Mouse (Mus musculus) neural tube, embryonic 15.5 days (tissue): ENCODE measurements around the gene Acoxl. TPM values are rescaled to one million over a fixed set of nuclear protein-coding genes. Genes with fewer than 3 reads are reported as not detected.
"Not testable (repeated sequence)": the region's sequence is repeated elsewhere in the genome, so short reads cannot be mapped to it uniquely, and the experiment has no call there.

Experiments
- ATAC-seq: fragments of 200-750 bp; cut with Nextera tagmentation; 2 replicates; pipeline ENCODE4 v1.8.0; 2017; ENCODE audit warnings: mild to moderate bottlenecking, moderate TSS enrichment, moderate library complexity; ENCODE audit not compliant: low FRiP score
- H3K27ac ChIP-seq: fragments of 300-500 bp; sonication (generic); replicated peaks from 2 replicates; pipeline ENCODE4 v1.5.1; 2015; ENCODE audit warnings: mild to moderate bottlenecking, inconsistent platforms
- H3K27me3 ChIP-seq: fragments of 300-500 bp; sonication (generic); replicated peaks from 2 replicates; pipeline ENCODE4 v1.6.1; 2015; ENCODE audit warnings: inconsistent platforms
- H3K36me3 ChIP-seq: fragments of 300-500 bp; sonication (generic); 2 replicates; pipeline ENCODE4 v1.6.1; 2015; ENCODE audit warnings: inconsistent platforms
- H3K4me1 ChIP-seq: fragments of 300-500 bp; sonication (generic); 2 replicates; pipeline ENCODE4 v1.6.1; 2015; ENCODE audit warnings: inconsistent platforms
- H3K4me2 ChIP-seq: fragments of 300-500 bp; sonication (generic); 2 replicates; pipeline ENCODE4 v1.6.1; 2015; ENCODE audit warnings: inconsistent platforms, mild to moderate bottlenecking, moderate library complexity
- H3K4me3 ChIP-seq: fragments of 300-500 bp; sonication (generic); replicated peaks from 2 replicates; pipeline ENCODE4 v1.5.1; 2015; ENCODE audit warnings: mild to moderate bottlenecking, inconsistent platforms
- H3K9ac ChIP-seq: fragments of 300-500 bp; sonication (generic); replicated peaks from 2 replicates; pipeline ENCODE4 v1.6.1; 2015; ENCODE audit warnings: mild to moderate bottlenecking, inconsistent platforms
- H3K9me3 ChIP-seq: fragments of 300-500 bp; sonication (generic); replicated peaks from 2 replicates; pipeline ENCODE4 v1.6.1; 2016; ENCODE audit warnings: inconsistent platforms
- WGBS: fragments of 180-500 bp; shearing (Covaris S2); methylation state at CpG from one replicate; pipeline ENCODE4 v1.1.7; 2015; ENCODE audit warnings: mixed read lengths; 5-methylcytosine and 5-hydroxymethylcytosine counted together
- polyA plus RNA-seq: library from polyadenylated mRNA; unstranded; fragments of >200 nt; fragmentation: Nextera tagmentation; extraction: Ambion mirVana; gene quantifications from 2 replicates; pipeline ENCODE4 v1.2.1, GENCODE M21; 2015

The Acoxl gene
- polyA plus RNA-seq, 1 experiment from 2014 or later = 0.13 TPM

DNA sequence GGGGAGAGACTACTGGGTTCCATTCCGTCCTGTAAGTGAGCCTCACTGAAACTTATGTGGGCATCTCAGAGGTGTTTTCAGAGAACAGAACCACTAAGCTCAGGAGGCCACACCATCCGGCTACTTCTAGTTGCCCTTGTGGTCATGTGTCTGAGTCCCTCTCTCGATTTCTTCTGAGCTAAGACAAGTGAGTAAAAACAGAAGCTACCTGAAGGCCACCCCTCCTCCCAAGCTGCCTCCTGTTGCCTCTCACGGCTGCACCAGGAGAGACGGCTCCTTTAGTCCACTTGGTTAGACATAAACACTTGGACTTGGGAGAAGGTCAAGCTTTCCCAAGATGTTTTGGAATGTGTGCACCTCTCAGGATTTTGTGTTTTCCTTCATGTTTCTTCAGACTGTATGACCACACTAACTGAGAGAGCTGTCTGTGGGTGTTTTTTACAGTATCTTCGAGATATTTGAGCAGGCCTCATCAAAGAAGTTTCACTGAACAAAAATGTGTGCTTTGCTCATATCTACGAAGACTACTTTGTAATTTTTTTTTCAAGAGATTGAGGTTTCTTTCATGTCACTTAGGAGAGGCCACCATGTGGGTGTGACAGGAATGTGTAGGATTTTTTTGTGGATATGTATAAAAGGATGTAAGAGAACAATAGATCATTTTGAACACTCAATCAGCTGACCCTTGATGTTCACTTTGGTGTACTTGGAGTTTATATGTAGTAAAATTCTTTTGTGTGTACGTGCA lies 249.3 kb downstream of the Acoxl start:
- Histone ChIP-seq H3K9me3 (no peaks in the 10 kb centered on the region), H3K4me3 (no peak overlapping the region), H3K9ac (no peak overlapping the region), H3K4me1 (peaks cover 6% of the 10 kb centered on the region; the same call in 1 of the 2 replicates), H3K27me3 (no peaks in the 10 kb centered on the region), H3K36me3 (no peaks in the 10 kb centered on the region), H3K4me2 (no peak overlapping the region), H3K27ac (no peak overlapping the region)
- WGBS = 90% methylated on average over 8 of the region's 8 CpGs
- ATAC-seq = no peak

DNA sequence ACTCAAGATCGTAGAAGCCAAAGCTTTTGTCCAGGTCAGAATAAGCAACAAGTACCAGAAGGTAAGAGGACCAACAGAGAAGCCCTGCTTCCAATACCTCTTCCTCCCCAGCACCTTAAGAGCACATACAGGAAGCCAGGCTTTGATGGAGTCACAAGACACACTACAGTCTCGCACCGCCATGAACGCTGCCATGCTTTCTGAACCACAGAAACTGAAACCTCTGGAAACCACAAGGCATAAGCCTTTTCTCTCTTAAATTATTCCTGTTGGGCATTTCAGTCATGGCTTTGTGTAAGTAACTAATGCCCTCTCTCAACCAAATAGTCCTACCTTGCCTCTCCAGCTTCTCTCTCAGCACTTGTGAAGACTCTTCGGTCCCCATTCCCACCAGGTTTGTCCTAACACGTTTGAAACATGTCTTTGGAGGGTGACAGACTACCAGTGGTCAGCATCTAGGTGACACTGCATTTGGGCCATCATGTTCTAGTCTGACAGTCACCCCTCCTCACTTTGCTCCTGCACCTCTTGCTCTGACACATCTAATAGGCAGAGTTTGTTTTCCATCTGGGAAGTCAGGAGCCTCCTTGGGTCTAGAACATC lies 251.7 kb downstream of the Acoxl start:
- ATAC-seq = no peak
- Histone ChIP-seq H3K4me3 (no peak overlapping the region), H3K9me3 (no peaks in the 10 kb centered on the region), H3K4me1 (peaks cover 6% of the 10 kb centered on the region; the same call in 1 of the 2 replicates), H3K27ac (no peak overlapping the region), H3K27me3 (no peaks in the 10 kb centered on the region), H3K9ac (no peak overlapping the region), H3K4me2 (no peak overlapping the region), H3K36me3 (no peaks in the 10 kb centered on the region)
- 88% methylated on average over 6 of the region's 6 CpGs for WGBS

DNA sequence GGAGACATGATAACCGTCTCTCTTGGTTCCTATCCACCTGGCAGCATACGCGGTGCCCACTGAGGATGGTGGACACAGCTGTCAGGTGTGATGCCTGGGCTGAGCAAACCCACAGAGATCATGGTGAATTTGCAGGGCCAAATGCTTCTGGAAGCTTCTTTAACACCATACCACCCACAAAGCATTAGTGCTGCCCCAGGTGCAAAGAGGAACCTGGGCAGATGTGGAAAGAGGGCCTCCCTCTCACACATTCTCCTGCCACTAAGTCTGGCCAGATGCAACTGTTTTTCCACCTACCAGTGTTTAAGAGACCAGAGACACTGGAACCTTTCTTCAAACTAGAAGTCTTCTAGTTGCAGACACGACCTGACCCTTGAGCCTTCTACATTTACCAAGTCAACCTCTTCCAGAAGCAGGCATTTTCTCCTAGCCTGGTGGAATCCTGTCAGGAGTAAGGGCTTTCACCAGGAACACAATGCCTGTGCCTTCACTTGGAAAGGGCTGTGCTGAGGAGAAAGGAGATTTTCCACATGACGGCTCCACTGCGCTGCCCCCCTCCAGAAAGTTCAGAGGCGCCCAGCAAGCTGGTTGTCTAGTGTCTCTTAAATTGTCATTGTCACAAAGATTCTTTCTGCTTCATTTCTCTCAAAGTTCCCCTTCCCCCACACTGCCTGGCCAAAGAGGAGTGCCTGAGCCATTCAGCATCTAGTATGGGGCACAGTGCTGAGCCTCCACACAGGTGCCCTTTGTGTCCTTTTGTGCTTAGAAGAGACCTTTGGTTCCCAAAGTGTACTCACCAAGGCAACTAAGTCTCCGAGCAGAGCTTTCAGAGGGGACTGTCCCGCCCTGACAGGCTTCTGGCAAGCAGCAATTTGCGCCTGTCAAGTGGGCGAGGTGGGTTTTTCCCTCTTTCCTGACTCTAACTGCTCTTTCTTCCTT lies 253.0 kb downstream of the Acoxl start:
- no peak overlapping the region for H3K27ac ChIP-seq
- H3K9me3 ChIP-seq = no peaks in the 10 kb centered on the region
- 45% methylated on average over 11 of the region's 11 CpGs for WGBS
- peaks cover under 1% of the 10 kb centered on the region; the same call in 1 of the 2 replicates for H3K4me1 ChIP-seq
- no peak overlapping the region for H3K4me3 ChIP-seq
- no peak overlapping the region for H3K9ac ChIP-seq
- ATAC-seq = no peak
- no peaks in the 10 kb centered on the region for H3K27me3 ChIP-seq
- no peaks in the 10 kb centered on the region for H3K36me3 ChIP-seq
- no peak overlapping the region for H3K4me2 ChIP-seq

DNA sequence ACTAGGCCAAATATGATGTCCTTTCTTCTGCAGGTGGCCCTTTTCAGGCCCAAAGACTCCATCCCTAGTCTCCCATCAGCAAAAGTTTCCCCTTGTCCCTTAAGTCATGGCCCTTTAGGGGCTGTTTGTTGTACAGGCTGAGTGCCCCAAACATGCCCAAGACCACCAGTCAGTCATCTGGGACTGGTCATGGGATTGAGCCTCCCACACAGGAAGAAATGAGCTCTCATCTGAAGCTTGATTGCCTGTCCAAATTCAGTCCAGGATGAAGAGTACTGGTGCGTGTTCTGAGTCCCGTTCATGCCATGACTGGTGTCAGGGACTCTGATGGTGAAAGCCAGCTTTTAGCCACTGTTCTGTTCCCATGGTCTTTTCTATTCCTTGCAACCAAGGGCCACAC lies 253.8 kb downstream of the Acoxl start:
- H3K9me3 ChIP-seq = no peaks in the 10 kb centered on the region
- H3K4me1 ChIP-seq = no peaks in the 10 kb centered on the region
- no peaks in the 10 kb centered on the region for H3K27me3 ChIP-seq
- no peak overlapping the region for H3K4me2 ChIP-seq
- WGBS = 86% methylated on average over 2 of the region's 2 CpGs
- H3K36me3 ChIP-seq = no peaks in the 10 kb centered on the region
- no peak for ATAC-seq
- no peak overlapping the region for H3K4me3 ChIP-seq
- H3K9ac ChIP-seq = no peak overlapping the region
- H3K27ac ChIP-seq = no peak overlapping the region

DNA sequence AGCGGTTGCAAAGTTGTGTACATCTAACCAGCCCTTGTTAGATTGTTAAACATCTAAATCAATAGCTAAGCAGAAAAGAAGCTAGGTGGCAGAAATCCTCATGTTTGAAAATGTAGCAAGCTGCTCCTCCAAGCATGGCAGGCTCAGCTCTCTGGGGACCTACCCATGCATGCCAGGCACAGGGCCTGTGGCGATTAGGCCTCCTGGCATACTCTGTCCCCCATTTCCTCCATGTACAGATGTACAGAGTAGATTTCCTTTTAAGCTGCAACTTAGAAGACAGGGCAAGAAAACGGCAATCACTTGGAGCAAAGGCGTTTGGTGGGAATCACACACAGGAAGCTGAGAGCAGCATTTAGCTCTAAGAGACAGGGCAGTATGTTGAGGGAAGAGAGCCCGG lies 255.5 kb downstream of the Acoxl start:
- Histone ChIP-seq H3K9ac (no peak overlapping the region), H3K9me3 (no peaks in the 10 kb centered on the region), H3K4me3 (no peak overlapping the region), H3K27me3 (no peaks in the 10 kb centered on the region), H3K27ac (no peak overlapping the region), H3K4me1 (0 out of 2 replicates have a peak, but pooled peaks cover 6% of the 10 kb centered on the region), H3K36me3 (no peaks in the 10 kb centered on the region), H3K4me2 (no peak overlapping the region)
- ATAC-seq = no peak
- WGBS = 71% methylated on average over 5 of the region's 5 CpGs

DNA sequence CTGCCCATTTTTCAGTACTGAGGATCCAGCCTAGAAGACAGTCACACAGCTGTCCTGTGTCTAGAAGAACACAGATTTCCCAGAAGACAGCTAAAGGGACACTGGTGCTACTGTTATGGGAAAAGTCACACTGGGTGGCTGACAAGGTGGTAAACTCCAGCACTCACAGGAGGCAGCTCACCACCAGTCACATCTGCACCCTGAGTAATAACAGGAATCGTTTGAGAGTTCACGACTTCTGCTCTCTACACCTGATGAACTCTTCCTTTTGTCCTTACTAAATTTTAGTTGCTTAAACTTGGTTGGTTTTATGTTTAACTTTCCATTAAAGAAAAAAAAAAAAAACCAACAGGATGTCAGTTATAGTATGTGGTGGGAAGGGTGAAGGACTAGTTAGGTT lies 255.9 kb downstream of the Acoxl start:
- 67% methylated on average over 2 of the region's 2 CpGs for WGBS
- no peaks in the 10 kb centered on the region for H3K9me3 ChIP-seq
- H3K27ac ChIP-seq = no peak overlapping the region
- ATAC-seq = no peak
- no peak overlapping the region for H3K4me3 ChIP-seq
- H3K4me1 ChIP-seq = 0 out of 2 replicates have a peak, but pooled peaks cover 6% of the 10 kb centered on the region
- no peak overlapping the region for H3K4me2 ChIP-seq
- H3K27me3 ChIP-seq = no peaks in the 10 kb centered on the region
- H3K36me3 ChIP-seq = no peaks in the 10 kb centered on the region
- H3K9ac ChIP-seq = no peak overlapping the region

DNA sequence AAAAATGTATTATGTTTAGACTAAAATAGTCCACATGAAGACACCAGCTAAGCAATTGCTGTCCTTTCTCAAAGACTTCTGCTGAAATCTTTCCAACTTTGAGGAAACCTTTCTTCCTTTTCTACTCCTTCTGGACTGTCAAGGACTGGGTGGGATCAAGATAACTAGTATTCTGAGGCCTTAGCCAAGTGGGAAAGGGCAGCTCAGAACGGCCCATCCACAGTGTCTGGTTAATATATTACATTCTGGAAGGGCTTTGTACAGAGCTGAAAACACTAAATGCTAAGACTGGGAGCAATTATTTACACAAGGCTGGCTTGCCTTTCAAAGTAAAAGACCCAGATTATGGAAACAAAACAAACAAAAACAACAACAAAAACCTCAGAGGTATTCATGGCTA lies 256.6 kb downstream of the Acoxl start:
- no peak for ATAC-seq
- Histone ChIP-seq H3K27ac (no peak overlapping the region), H3K4me2 (no peak overlapping the region), H3K9me3 (no peaks in the 10 kb centered on the region), H3K9ac (no peak overlapping the region), H3K4me3 (no peak overlapping the region), H3K4me1 (0 out of 2 replicates have a peak, but pooled peaks cover 6% of the 10 kb centered on the region), H3K27me3 (no peaks in the 10 kb centered on the region), H3K36me3 (no peaks in the 10 kb centered on the region)
- 3% methylated on average over 1 of the region's 1 CpGs for WGBS

DNA sequence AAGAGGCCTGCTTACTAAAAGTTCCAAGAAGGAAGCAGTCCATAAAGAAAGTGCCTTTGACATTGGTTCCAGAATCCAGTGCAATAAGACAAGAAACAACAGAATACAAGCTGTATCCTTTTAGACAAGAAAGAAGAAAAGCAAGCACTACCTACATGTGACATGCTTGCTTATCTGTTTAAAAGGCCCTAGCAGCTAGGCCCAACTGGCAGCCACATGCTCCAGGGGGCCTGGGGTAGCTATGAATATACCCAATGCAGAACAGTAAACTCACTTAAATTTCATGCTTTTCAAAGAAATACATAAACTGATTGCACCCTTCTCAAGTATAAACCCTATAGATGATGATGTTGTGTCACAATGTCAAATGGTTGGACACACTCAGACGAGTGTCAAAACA lies 257.4 kb downstream of the Acoxl start:
- no peaks in the 10 kb centered on the region for H3K36me3 ChIP-seq
- no peaks in the 10 kb centered on the region for H3K27me3 ChIP-seq
- 0 out of 2 replicates have a peak, but pooled peaks cover 6% of the 10 kb centered on the region for H3K4me1 ChIP-seq
- WGBS = 91% methylated on average over 1 of the region's 1 CpGs
- H3K9ac ChIP-seq = no peak overlapping the region
- H3K9me3 ChIP-seq = no peaks in the 10 kb centered on the region
- H3K27ac ChIP-seq = no peak overlapping the region
- no peak for ATAC-seq
- no peak overlapping the region for H3K4me3 ChIP-seq
- H3K4me2 ChIP-seq = no peak overlapping the region

DNA sequence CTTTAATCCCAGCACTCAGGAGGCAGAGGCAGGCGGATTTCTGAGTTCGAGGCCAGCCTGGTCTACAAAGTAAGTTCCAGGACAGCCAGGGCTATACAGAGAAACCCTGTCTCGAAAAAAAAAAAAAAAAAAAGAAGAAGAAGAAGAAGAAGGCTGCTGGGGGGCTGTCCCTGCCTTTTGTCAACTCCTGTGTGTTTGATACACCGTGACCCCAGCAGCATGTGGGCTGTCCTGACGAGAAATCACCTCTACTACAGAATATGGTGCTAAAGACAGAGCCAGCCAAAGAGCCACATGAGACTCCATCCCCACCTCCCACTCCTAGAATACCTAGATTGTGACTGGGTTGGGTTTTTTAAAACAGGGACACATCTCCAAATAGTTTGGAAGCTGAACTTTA lies 259.4 kb downstream of the Acoxl start:
- not testable (repeated sequence) for H3K27me3 ChIP-seq, H3K36me3 ChIP-seq, H3K4me3 ChIP-seq, H3K27ac ChIP-seq, H3K9me3 ChIP-seq, H3K9ac ChIP-seq, H3K4me1 ChIP-seq, H3K4me2 ChIP-seq, ATAC-seq
- 77% methylated on average over 4 of the region's 5 CpGs for WGBS

DNA sequence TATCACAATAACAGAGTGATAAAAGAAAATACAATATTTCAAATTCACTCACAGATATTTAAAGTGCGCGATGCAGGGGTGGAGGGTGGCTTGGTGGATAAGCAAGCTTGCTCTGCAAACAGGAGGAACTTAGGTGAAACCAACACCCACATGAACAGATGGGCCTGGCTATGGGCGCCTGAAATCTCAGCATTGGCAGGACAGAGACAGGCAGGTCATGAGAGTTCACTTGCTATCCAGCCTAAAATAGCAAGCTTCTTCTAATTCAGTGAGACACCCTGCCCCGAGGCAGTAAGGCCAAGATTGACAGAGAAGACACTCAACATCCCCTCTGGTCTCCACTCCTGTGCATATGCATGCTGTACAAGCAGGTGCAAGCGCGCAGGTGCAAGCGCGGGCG lies 263.4 kb downstream of the Acoxl start:
- no peak for ATAC-seq
- no peaks in the 10 kb centered on the region for H3K36me3 ChIP-seq

DNA sequence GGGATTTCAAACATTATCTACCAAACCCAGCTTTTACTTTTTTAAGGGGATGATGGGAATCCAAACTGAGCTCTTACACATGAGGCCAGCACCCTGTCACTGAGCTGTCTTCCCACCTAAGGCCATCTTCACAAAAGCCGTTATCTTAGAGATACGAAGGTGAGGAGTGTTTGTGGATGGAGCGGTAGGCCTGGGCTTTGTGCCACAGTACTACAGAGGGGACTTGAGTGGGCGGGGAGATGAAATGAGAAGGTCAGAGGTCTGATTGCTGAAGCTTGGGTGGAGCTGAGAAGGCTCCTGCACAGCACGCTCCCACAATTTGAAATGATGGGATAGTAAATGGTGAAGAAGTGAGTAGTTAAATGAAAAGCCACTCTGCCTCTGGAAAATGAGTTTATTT lies 266.1 kb downstream of the Acoxl start:
- Histone ChIP-seq H3K36me3 (no peaks in the 10 kb centered on the region), H3K27me3 (no peaks in the 10 kb centered on the region), H3K27ac (no peak overlapping the region), H3K4me1 (no peaks in the 10 kb centered on the region), H3K9ac (no peak overlapping the region), H3K9me3 (no peaks in the 10 kb centered on the region), H3K4me3 (no peak overlapping the region), H3K4me2 (no peak overlapping the region)
- no peak for ATAC-seq
- 83% methylated on average over 5 of the region's 5 CpGs for WGBS

More for the DNA sequence above, 263.4 kb downstream of the Acoxl start:
- H3K4me1 ChIP-seq = 0 out of 2 replicates have a peak, but pooled peaks cover 6% of the 10 kb centered on the region
- no peak overlapping the region for H3K9ac ChIP-seq
- no peak overlapping the region for H3K27ac ChIP-seq
- no peak overlapping the region for H3K4me2 ChIP-seq
- no peaks in the 10 kb centered on the region for H3K27me3 ChIP-seq
- 91% methylated on average over 9 of the region's 9 CpGs for WGBS
- H3K9me3 ChIP-seq = no peaks in the 10 kb centered on the region
- no peak overlapping the region for H3K4me3 ChIP-seq
